In genomic region chr16:43578351-43578750, GRCm38 (mm10) we compare ENCODE assay signal across 11 mouse cellular contexts.
DNase-seq lines count a peak whose midpoint lies in the region; TF ChIP-seq lines count a peak whose summit lies in the region.
"Had no signal": no experiment of that assay in that cellular context is flagged by ENCODE, and none has a peak within 500 bp of the region (broad histone marks: within the 10 kb centered on the region; RNA-seq: fewer than 3 reads in every experiment).

No protein-coding gene starts in this region.

- no peak overlapping the region for H3K9ac ChIP-seq in heart, adult 2 months (ENCODE audit: low read depth, low read length)
- H3K9ac ChIP-seq: limb, embryonic 13.5 days; midbrain, embryonic 12.5 days; neural tube, embryonic 15.5 days had no signal

- peaks cover 36% of the 10 kb centered on the region for H3K4me1 ChIP-seq in heart, adult 2 months (ENCODE audit: control insufficient read depth, insufficient read depth, low read length)
- peaks cover 39% of the 10 kb centered on the region for H3K4me1 ChIP-seq in bone marrow macrophage, adult 2 months (ENCODE audit: control insufficient read depth, insufficient read depth, low read length)
- peaks cover 51% of the 10 kb centered on the region for H3K4me1 ChIP-seq in hindbrain, embryonic 10.5 days (replicated peaks)

- no peak for DNase-seq in heart, adult 2 months
- DNase-seq in heart, postnatal 25 days (ENCODE audit: low spot score) = no peak
- peak; percentile 31 for DNase-seq in lung, postnatal 25 days (ENCODE audit: low spot score)
- DNase-seq in lung, adult 18-20 months = no peak
- DNase-seq in splenic B cell, adult 2 months (ENCODE audit: low read depth, low spot score) = peak; percentile 56
- no peak for DNase-seq in hindbrain, embryonic 10.5 days (ENCODE audit: low spot score)
- DNase-seq: thymus, adult 18-20 months had no signal

- H3K4me3 ChIP-seq in heart, adult 2 months = no peak overlapping the region
- H3K4me3 ChIP-seq in bone marrow macrophage, adult 2 months (ENCODE audit: insufficient read depth, low read length) = no peak overlapping the region
- no peak overlapping the region for H3K4me3 ChIP-seq in hindbrain, embryonic 10.5 days
- H3K4me3 ChIP-seq: limb, embryonic 13.5 days; midbrain, embryonic 12.5 days; neural tube, embryonic 15.5 days had no signal

- intact Hi-C loops in heart, adult 2 months (cut with DNase I) = loop anchor here (5.0 to 10.0 kb wide), 3 partner anchors 74 to 701 kb away; partner anchors contain the start of gene Zbtb20
- intact Hi-C loops in heart, postnatal 25 days (cut with DNase I) = loop anchor here (5.0 to 10.0 kb wide), 3 partner anchors 36 to 664 kb away; no protein-coding TSS in a partner anchor

- 37% methylated on average over 5 of the region's 5 CpGs for WGBS in heart, adult 2 months
- WGBS in hindbrain, embryonic 10.5 days = 47% methylated on average over 5 of the region's 5 CpGs

- H3K27ac ChIP-seq in heart, adult 2 months = peak overlapping the region; percentile 90
- peak overlapping the region; percentile 64 for H3K27ac ChIP-seq in bone marrow macrophage, adult 2 months (ENCODE audit: insufficient read depth, low read depth, low read length)
- no peak overlapping the region for H3K27ac ChIP-seq in hindbrain, embryonic 10.5 days
- H3K27ac ChIP-seq: limb, embryonic 13.5 days had no signal

- TF ChIP-seq EP300 in heart, adult 2 months (IDR thresholded peaks at IDR 0.05; ENCODE audit: insufficient read depth, low read depth, low read length) = no peak

- TF ChIP-seq POLR2A in heart, adult 2 months (IDR thresholded peaks at IDR 0.05; ENCODE audit: insufficient read depth, low read depth, low read length) = no peak
- TF ChIP-seq POLR2A in bone marrow macrophage, adult 2 months (IDR thresholded peaks at IDR 0.05; ENCODE audit: borderline replicate concordance, low read depth, low read length) = no peak

- no peak for TF ChIP-seq CTCF in heart, adult 2 months (IDR thresholded peaks at IDR 0.05)
- TF ChIP-seq CTCF in bone marrow macrophage, adult 2 months (IDR thresholded peaks at IDR 0.05; ENCODE audit: low read depth, low read length) = no peak

- H3K79me2 ChIP-seq in heart, adult 2 months (replicated peaks; ENCODE audit: control insufficient read depth, insufficient read depth, low read length) = 0 out of 2 replicates have a peak, but pooled peaks cover 2% of the 10 kb centered on the region

- H3K36me3 ChIP-seq in heart, adult 2 months (ENCODE audit: control insufficient read depth, insufficient read depth, low read length) = peaks cover 53% of the 10 kb centered on the region
- H3K36me3 ChIP-seq in splenic B cell, adult 2 months (ENCODE audit: control insufficient read depth, insufficient read depth, low read length, poor library complexity, severe bottlenecking) = no peaks in the 10 kb centered on the region
- peaks cover 23% of the 10 kb centered on the region for H3K36me3 ChIP-seq in hindbrain, embryonic 10.5 days
- H3K36me3 ChIP-seq: limb, embryonic 13.5 days had no signal

- H3K9me3 ChIP-seq in hindbrain, embryonic 10.5 days = no peaks in the 10 kb centered on the region
- H3K9me3 ChIP-seq: limb, embryonic 13.5 days; midbrain, embryonic 12.5 days; neural tube, embryonic 15.5 days had no signal

- H3K27me3 ChIP-seq in heart, adult 2 months (ENCODE audit: control insufficient read depth, insufficient read depth, low read length) = no peaks in the 10 kb centered on the region
- no peaks in the 10 kb centered on the region for H3K27me3 ChIP-seq in splenic B cell, adult 2 months (ENCODE audit: control insufficient read depth, insufficient read depth, low read length, poor library complexity, severe bottlenecking)
- H3K27me3 ChIP-seq in hindbrain, embryonic 10.5 days (ENCODE audit: insufficient read depth, poor library complexity, severe bottlenecking) = no peaks in the 10 kb centered on the region
- H3K27me3 ChIP-seq: neural tube, embryonic 15.5 days had no signal

Comparison
In these comparisons a context has a peak if more than half of its experiments do, and no peak if none do; other contexts are left out.
1. DNase-seq: peak in lung, postnatal 25 days (single experiment) and splenic B cell, adult 2 months (single experiment); none in heart, adult 2 months (0 of 2), heart, postnatal 25 days (single experiment), lung, adult 18-20 months (0 of 2) and hindbrain, embryonic 10.5 days (single experiment).